In genomic region chr17:46966892-46967291, GRCm38 (mm10) we compare ENCODE assay signal across 29 mouse cellular contexts. TPM values are rescaled to one million over a fixed set of nuclear protein-coding genes. Genes with fewer than 3 reads are reported as not detected.
DNase-seq lines count a peak whose midpoint lies in the region; ATAC-seq lines count a peak whose summit lies in the region.
"Had no signal": no experiment of that assay in that cellular context is flagged by ENCODE, and none has a peak within 500 bp of the region (broad histone marks: within the 10 kb centered on the region; RNA-seq: fewer than 3 reads in every experiment).

No protein-coding gene starts in this region.

- ATAC-seq in megakaryocyte, adult 5-6 weeks (ENCODE audit: poor library complexity, severe bottlenecking), result peak; percentile 60
- ATAC-seq: forebrain, embryonic 16.5 days; intestine, embryonic 16.5 days had no signal

- peak; percentile 9 for DNase-seq in thymus, postnatal 0 days (ENCODE audit: low spot score)
- DNase-seq in thymus, postnatal 10 days (ENCODE audit: low spot score in 2 of 2), result no peak
- DNase-seq in T-cell, adult 2 months (ENCODE audit: low spot score), result peak; percentile 77
- peak; percentile 3 to 23 for DNase-seq in thymus, postnatal 36 days
- no peak for DNase-seq in embryo, embryonic 10 days (ENCODE audit: low spot score)
- DNase-seq in kidney, postnatal 14 days, result no peak
- DNase-seq: cerebellum, adult 11-12 months; cerebellum, postnatal 10 days; gastrocnemius, postnatal 36 days; kidney, adult 9 months; kidney, postnatal 4 days; left cerebral cortex, postnatal 4 days; liver; lung, postnatal 36 days; midbrain, embryonic 14.5 days had no signal

RNA-seq across cellular contexts. Expression of gene Ubr2, which starts 43.5 kb away (rescaled TPM):
- polyA plus RNA-seq in thymus, postnatal 0 days (2015; fragmentation: Nextera tagmentation; extraction: Ambion mirVana), result 12.0 and 14.6 TPM in 2 replicates
- total RNA-seq in megakaryocyte, adult 5-6 weeks (2015), result 37.4 and 38.2 TPM in 2 replicates
- total RNA-seq in megakaryocyte, adult 5-6 weeks (2017), result 24.2 and 32.5 TPM in 2 replicates

RNA-seq across cellular contexts. Expression of gene Prph2, which starts 56.6 kb away (rescaled TPM):
- not detected in 2 replicates for polyA plus RNA-seq in thymus, postnatal 0 days (2015; fragmentation: Nextera tagmentation; extraction: Ambion mirVana)
- total RNA-seq in megakaryocyte, adult 5-6 weeks (2015), result not detected in 2 replicates
- total RNA-seq in megakaryocyte, adult 5-6 weeks (2017), result not detected in 2 replicates
- total RNA-seq: adrenal gland, postnatal 4 days; gastrocnemius, postnatal 36 days; heart, adult 8-10 months; hematopoietic stem cell, adult 5-6 weeks; left cerebral cortex, postnatal 4 days; megakaryocyte-erythroid progenitor cell, adult 5-6 weeks had no signal
- polyA plus RNA-seq: cortical plate, adult 2 months; embryonic facial prominence, embryonic 11.5 days; forebrain, embryonic 10.5 days; forebrain, embryonic 16.5 days; heart, embryonic 14.5 days; intestine, embryonic 16.5 days; liver, embryonic 15.5 days; lung, embryonic 15.5 days; midbrain, embryonic 14.5 days; neural tube, embryonic 14.5 days had no signal

Comparison
In these comparisons a context has a peak if more than half of its experiments do, and no peak if none do; other contexts are left out.
1. DNase-seq: peak in thymus, postnatal 0 days (single experiment), T-cell, adult 2 months (single experiment) and thymus, postnatal 36 days (2 of 2); none in thymus, postnatal 10 days (0 of 2), embryo, embryonic 10 days (single experiment) and kidney, postnatal 14 days (single experiment).